ENCODE assay signal across 4 mouse cellular contexts in genomic region chr1:181283539-181283938, GRCm38 (mm10).
DNase-seq lines count a peak whose midpoint lies in the region; ATAC-seq and TF ChIP-seq lines count a peak whose summit lies in the region.
"Not testable (repeated sequence)": the region's sequence is repeated elsewhere in the genome, so short reads cannot be mapped to it uniquely, and the experiment has no call there.

No protein-coding gene starts in this region.

- WGBS in limb, embryonic 10.5 days: 88% methylated on average over 8 of the region's 8 CpGs
- 83% methylated on average over 8 of the region's 8 CpGs for WGBS in liver, postnatal 0 days (ENCODE audit: insufficient replicate concordance)
- 80% methylated on average over 8 of the region's 8 CpGs for WGBS in stomach, postnatal 0 days

- H3K9me3 ChIP-seq in limb, embryonic 10.5 days (replicated peaks); liver, postnatal 0 days (ENCODE audit: low read length); stomach, postnatal 0 days (ENCODE audit: control insufficient read depth, low read length): not testable (repeated sequence)

- not testable (repeated sequence) for TF ChIP-seq EP300 in liver, postnatal 0 days (IDR thresholded peaks at IDR 0.05; ENCODE audit: low read depth); stomach, postnatal 0 days (optimal IDR thresholded peaks at IDR 0.05)

- not testable (repeated sequence) for H3K27ac ChIP-seq in limb, embryonic 10.5 days; liver, postnatal 0 days (ENCODE audit: low read depth); stomach, postnatal 0 days (replicated peaks)

- H3K4me3 ChIP-seq in limb, embryonic 10.5 days; liver, postnatal 0 days (ENCODE audit: low read depth, low read length); stomach, postnatal 0 days (ENCODE audit: low read depth, low read length): not testable (repeated sequence)

- not testable (repeated sequence) for ATAC-seq in liver, postnatal 0 days; stomach, postnatal 0 days (ENCODE audit: low FRiP score, low TSS enrichment)

- H3K9ac ChIP-seq in liver, postnatal 0 days (replicated peaks); stomach, postnatal 0 days (ENCODE audit: low read length): not testable (repeated sequence)

- DNase-seq in heart, adult 11 months: peak; percentile 76
- peak; percentile 16 for DNase-seq in limb, embryonic 10.5 days (ENCODE audit: low spot score)
- DNase-seq in liver, postnatal 0 days: peak; percentile 8
- peak; percentile 5 for DNase-seq in stomach, postnatal 0 days (ENCODE audit: low spot score)

- not testable (repeated sequence) for TF ChIP-seq CTCF in liver, postnatal 0 days (IDR thresholded peaks at IDR 0.05; ENCODE audit: low read depth); stomach, postnatal 0 days (IDR thresholded peaks at IDR 0.05; ENCODE audit: low read depth)

- H3K36me3 ChIP-seq in limb, embryonic 10.5 days; liver, postnatal 0 days (replicated peaks; ENCODE audit: insufficient read depth, low read length); stomach, postnatal 0 days (ENCODE audit: control insufficient read depth, insufficient read depth, low read length): not testable (repeated sequence)

- not testable (repeated sequence) for H3K4me2 ChIP-seq in liver, postnatal 0 days (ENCODE audit: low read depth, low read length); stomach, postnatal 0 days (replicated peaks; ENCODE audit: low read depth)

- not testable (repeated sequence) for H3K4me1 ChIP-seq in limb, embryonic 10.5 days; liver, postnatal 0 days (ENCODE audit: insufficient read depth); stomach, postnatal 0 days (replicated peaks; ENCODE audit: control insufficient read depth, insufficient read depth)

- H3K27me3 ChIP-seq in limb, embryonic 10.5 days (ENCODE audit: low read depth, poor library complexity, severe bottlenecking); liver, postnatal 0 days (ENCODE audit: insufficient read depth, low read length); stomach, postnatal 0 days (ENCODE audit: control insufficient read depth, insufficient read depth, low read length): not testable (repeated sequence)

Comparison
In these comparisons a context has a peak if more than half of its experiments do, and no peak if none do; other contexts are left out.
1. DNase-seq: peak in every context shown above with its lines; median percentile 76 in heart, adult 11 months; 16 in limb, embryonic 10.5 days; 8 in liver, postnatal 0 days; 5 in stomach, postnatal 0 days.